Mouse (Mus musculus): ENCODE measurements around the gene Mcrip2.

DNA sequence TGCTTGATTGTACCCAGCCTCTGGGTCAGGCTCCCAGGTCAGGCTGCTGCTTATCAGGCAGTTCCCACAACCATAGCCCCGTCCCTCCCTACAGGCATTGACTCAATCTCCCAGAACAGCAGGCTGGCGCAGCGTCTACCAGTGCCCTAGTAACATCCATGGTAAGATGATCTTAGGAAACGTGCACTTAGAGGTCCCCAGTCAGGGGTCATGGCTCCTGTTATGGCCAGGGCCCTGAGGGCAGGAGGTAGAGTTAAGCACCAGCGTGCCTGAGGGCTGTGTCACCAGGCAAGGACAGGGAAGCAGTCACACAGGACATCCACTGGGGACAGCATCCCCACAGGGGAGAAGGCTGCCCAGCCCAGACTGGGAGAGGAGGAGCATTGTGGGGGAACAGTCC lies 13.7 kb upstream of the Mcrip2 start:
- no peak for TF ChIP-seq CTCF (IDR thresholded peaks at IDR 0.05; ENCODE audit: extremely low read depth, insufficient read length, insufficient replicate concordance, low read depth, low read length)
- no peak for TF ChIP-seq POLR2A (IDR thresholded peaks at IDR 0.05; ENCODE audit: low read depth, low read length)

Measured in small intestine, adult 2 months (tissue).